Mouse (Mus musculus): ENCODE results near the gene Gm8909. TPM values are rescaled to one million over a fixed set of nuclear protein-coding genes. Genes with fewer than 3 reads are reported as not detected.
A peak's percentile ranks its signal among the peaks of the same experiment; 100 is the strongest.
"Not testable (repeated sequence)": the region's sequence is repeated elsewhere in the genome, so short reads cannot be mapped to it uniquely, and the experiment has no call there.

Gene Gm8909
- polyA plus RNA-seq, 1 experiment from 2014 or later = not detected

DNA sequence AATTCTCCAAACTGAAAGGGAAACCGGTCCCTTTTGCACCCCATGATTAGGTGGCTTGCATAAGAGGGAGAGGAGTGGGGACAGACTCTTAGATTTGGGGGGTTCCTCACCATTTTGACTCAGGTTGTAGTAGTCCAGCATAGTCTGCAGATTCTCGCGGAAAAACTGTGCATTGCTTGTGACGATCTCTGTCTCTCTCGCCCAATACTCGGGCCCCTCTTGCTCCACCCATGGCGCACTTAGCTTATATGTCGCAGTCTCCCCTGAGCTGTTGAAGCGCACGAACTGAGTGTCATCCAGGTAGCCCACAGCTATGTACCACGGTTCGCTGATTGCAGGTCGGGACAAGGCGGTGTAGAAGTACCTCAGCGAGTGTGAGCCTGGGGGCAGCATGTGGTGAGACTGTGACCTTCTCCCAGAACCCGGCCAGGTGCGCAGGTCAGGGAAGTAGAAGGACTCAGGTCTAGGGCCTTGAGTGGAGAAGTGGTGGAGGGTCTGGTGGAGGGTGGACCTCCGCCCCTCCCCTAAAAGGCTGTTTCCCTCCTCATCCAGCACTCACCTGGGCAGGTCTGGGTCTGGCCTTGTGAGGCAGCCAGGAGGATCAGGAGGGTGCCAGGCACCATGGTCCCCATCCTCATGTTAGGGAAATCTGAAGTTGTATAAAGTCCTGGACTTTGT lies 21.3 kb upstream of the Gm8909 start:
- no peak for ATAC-seq (ENCODE audit: insufficient number of reproducible peaks, insufficient read depth, low FRiP score, low TSS enrichment, low read depth)
- H3K4me2 ChIP-seq = no peak overlapping the region
- H3K27me3 ChIP-seq = peaks cover 86% of the 10 kb centered on the region
- no peak overlapping the region for H3K27ac ChIP-seq
- no peaks in the 10 kb centered on the region for H3K4me1 ChIP-seq (replicated peaks)
- H3K36me3 ChIP-seq = no peaks in the 10 kb centered on the region
- 31% methylated on average over 18 of the region's 18 CpGs for WGBS
- H3K9me3 ChIP-seq = no peaks in the 10 kb centered on the region
- no peak overlapping the region for H3K9ac ChIP-seq (replicated peaks)
- no peak overlapping the region for H3K4me3 ChIP-seq (replicated peaks)

DNA sequence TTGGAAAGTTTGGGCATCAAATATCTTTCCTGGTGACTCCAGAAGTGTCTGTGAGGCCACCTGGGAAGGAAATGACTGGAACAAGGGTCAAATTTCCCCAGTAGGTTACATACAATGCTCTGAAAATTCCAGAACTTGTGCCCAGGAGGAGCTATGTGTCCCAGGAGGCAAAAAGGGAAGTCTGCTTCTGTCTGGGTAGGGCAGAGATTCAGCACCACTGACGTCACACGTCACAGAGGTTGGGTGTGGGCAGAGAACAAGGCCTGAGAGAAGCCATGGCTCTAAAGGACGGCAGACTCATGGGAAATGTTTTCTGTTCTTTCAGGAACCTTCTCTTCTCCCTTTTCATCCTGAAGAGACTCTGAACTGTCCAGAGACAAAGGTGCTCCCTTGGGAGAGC lies 19.2 kb upstream of the Gm8909 start:
- no peak overlapping the region for H3K4me3 ChIP-seq (replicated peaks)
- no peaks in the 10 kb centered on the region for H3K9me3 ChIP-seq
- H3K27me3 ChIP-seq = peaks cover 83% of the 10 kb centered on the region
- no peak overlapping the region for H3K27ac ChIP-seq
- H3K36me3 ChIP-seq = no peaks in the 10 kb centered on the region
- H3K9ac ChIP-seq (replicated peaks) = no peak overlapping the region
- no peaks in the 10 kb centered on the region for H3K4me1 ChIP-seq (replicated peaks)
- no peak for ATAC-seq (ENCODE audit: insufficient number of reproducible peaks, insufficient read depth, low FRiP score, low TSS enrichment, low read depth)
- 51% methylated on average over 3 of the region's 3 CpGs for WGBS
- H3K4me2 ChIP-seq = no peak overlapping the region

DNA sequence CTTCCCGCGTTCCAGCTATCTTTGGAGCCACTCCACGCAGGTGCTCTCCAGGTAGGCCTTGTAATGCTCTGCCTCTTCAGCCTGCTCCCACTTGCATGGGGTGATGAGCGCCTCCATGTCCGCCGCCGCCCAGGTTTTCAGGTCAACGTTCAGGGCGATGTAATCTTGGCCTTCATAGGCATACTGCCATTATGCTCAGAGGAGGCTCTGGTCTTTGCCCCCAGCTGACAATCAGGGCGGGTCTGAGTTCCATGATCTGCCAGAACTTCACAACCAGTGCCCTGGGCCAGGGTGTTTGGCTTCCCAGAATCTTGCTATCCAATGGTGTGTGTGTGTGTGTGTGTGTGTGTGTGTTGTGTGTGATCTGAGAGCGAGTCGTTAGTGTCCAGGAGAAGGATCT lies 13.9 kb upstream of the Gm8909 start:
- H3K27me3 ChIP-seq = peaks cover 67% of the 10 kb centered on the region
- no peak overlapping the region for H3K27ac ChIP-seq
- no peak for ATAC-seq (ENCODE audit: insufficient number of reproducible peaks, insufficient read depth, low FRiP score, low TSS enrichment, low read depth)
- no peaks in the 10 kb centered on the region for H3K36me3 ChIP-seq
- WGBS = 73% methylated on average over 12 of the region's 12 CpGs
- no peaks in the 10 kb centered on the region; the same call in 1 of the 2 replicates for H3K4me1 ChIP-seq (replicated peaks)
- H3K4me2 ChIP-seq = no peak overlapping the region
- no peaks in the 10 kb centered on the region for H3K9me3 ChIP-seq
- no peak overlapping the region for H3K4me3 ChIP-seq (replicated peaks)
- no peak overlapping the region for H3K9ac ChIP-seq (replicated peaks)

DNA sequence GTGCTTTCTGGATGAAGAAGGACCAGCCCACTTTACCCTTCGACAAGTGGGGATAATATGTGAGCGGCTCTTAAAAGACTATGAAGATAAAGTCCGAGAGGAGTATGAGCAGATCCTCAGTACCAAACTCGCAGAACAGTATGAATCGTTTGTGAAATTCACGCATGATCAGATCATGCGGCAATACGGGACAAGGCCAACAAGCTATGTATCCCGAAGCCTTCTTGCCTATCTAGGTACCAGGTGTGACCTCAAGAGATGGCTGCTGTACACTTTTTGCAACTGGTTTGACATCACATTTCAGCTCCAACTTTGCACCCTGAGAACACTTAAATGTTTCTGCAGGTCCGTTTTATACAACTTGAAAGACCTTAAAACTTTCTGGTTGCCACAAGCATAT lies 11.1 kb upstream of the Gm8909 start:
- not testable (repeated sequence) for H3K36me3 ChIP-seq; ATAC-seq (ENCODE audit: insufficient number of reproducible peaks, insufficient read depth, low FRiP score, low TSS enrichment, low read depth); H3K9me3 ChIP-seq; H3K9ac ChIP-seq (replicated peaks); H3K4me1 ChIP-seq (replicated peaks); H3K27ac ChIP-seq
- H3K4me2 ChIP-seq = peak overlapping the region; percentile 68
- H3K27me3 ChIP-seq = peaks cover 44% of the 10 kb centered on the region
- peak overlapping the region; percentile 41 for H3K4me3 ChIP-seq (replicated peaks)
- WGBS = 16% methylated on average over 10 of the region's 10 CpGs

DNA sequence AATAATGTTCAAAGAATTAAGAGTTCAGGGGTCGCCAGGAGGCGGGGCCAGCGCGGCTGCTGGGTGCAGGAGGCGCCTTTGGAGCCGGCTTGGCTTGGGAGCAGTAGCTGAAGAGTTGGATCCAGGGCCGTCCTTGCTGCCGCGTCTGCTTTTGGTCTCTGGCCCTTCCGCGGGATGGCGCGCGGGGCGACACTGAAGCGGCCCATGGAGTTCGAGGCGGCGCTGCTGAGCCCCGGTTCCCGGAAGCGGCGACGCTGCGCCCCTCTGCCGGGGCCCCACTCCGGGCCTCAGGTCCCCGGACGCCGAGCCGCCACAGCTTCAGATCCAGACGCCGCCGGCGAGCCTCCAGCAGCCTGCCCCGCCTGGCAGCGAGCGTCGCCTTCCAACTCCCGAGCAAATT lies 10.6 kb upstream of the Gm8909 start:
- 0% methylated on average over 38 of the region's 40 CpGs for WGBS
- H3K9me3 ChIP-seq; H3K36me3 ChIP-seq; H3K4me1 ChIP-seq (replicated peaks); H3K27ac ChIP-seq: not testable (repeated sequence)
- Histone ChIP-seq H3K27me3 (peaks cover 45% of the 10 kb centered on the region), H3K4me3 (replicated peaks) (peak overlapping the region; percentile 41), H3K4me2 (peak overlapping the region; percentile 68), H3K9ac (replicated peaks) (peak overlapping the region; percentile 40; the same call in 1 of the 2 replicates)
- 0 out of 2 replicates have a peak, but pooled peaks have one; percentile 59 for ATAC-seq (ENCODE audit: insufficient number of reproducible peaks, insufficient read depth, low FRiP score, low TSS enrichment, low read depth)

DNA sequence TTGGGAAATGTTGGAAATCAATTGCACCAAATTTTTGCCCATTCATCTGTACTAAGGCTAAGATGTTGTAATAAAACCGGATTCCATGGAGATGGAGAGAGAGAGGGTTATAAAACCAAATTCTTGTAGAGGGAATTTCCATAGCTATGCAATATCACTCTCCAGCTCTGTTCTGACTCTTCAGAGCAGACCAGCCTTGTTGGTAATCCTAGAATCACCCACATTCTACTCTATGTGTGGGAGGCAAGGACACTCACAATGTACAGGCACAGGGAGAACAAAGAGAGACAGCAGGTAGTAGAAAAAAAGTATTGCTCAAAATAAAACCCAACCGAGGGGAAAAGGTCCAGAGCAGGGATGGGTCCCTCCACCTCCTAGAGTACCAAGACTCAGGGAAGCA lies 7.8 kb upstream of the Gm8909 start:
- peaks cover 33% of the 10 kb centered on the region for H3K27me3 ChIP-seq
- not testable (repeated sequence) for H3K4me1 ChIP-seq (replicated peaks); H3K9me3 ChIP-seq; H3K4me2 ChIP-seq; H3K4me3 ChIP-seq (replicated peaks); ATAC-seq (ENCODE audit: insufficient number of reproducible peaks, insufficient read depth, low FRiP score, low TSS enrichment, low read depth); H3K27ac ChIP-seq; H3K36me3 ChIP-seq; H3K9ac ChIP-seq (replicated peaks)
- no CpG with 5 or more reads among the region's 2 CpGs for WGBS

DNA sequence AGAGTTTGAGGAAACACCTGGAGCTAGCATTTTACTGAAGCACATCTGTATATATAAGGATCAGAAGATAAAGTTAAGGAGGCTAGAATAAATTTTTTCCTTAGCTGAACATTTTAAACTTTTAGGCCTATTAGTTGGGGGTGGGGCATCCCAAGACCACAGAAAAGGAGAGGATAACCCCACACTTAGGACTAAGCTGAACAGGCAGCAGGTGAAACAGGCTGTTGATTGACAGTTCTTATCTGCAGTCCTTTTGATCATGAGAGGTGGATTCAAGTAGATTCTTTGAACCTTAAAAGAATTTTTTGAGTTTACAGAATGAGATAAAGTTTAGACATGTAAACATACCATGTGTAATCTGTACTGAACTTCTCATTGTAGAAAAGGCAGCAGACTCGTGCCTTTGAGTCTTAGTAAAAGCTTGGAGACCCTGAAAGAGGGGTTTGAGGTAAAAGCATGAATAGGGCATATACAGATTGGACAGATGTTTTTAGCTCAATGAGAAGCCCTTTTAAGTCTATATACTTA lies 2.0 kb upstream of the Gm8909 start:
- H3K27me3 ChIP-seq = peaks cover 59% of the 10 kb centered on the region
- H3K4me3 ChIP-seq (replicated peaks) = no peak overlapping the region
- WGBS = 46% methylated on average over 1 of the region's 1 CpGs
- H3K4me2 ChIP-seq = no peak overlapping the region
- ATAC-seq (ENCODE audit: insufficient number of reproducible peaks, insufficient read depth, low FRiP score, low TSS enrichment, low read depth) = no peak
- H3K4me1 ChIP-seq (replicated peaks) = peaks cover 4% of the 10 kb centered on the region; the same call in 1 of the 2 replicates
- no peaks in the 10 kb centered on the region for H3K9me3 ChIP-seq
- no peak overlapping the region for H3K9ac ChIP-seq (replicated peaks)
- no peak overlapping the region for H3K27ac ChIP-seq
- H3K36me3 ChIP-seq = no peaks in the 10 kb centered on the region

DNA sequence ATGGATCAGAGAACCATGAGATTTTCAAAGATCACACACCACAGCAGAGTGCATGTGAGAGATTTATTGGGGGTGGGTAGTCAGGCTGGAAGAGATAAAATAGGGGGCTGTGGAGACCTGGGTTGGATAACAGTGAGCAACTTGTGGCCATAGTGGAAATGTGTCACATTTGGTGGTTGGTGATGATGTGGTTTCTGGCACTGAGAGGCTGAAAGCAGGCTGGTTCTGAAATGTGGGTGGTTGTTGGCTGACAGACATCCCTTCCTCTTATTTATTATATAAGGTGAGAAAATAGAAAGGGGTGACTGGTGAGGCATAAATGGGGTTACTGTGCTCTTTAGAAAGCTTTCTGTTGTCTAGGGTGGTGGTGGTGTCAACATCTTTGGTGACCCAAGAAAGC lies 1.4 kb upstream of the Gm8909 start:
- no peak for ATAC-seq (ENCODE audit: insufficient number of reproducible peaks, insufficient read depth, low FRiP score, low TSS enrichment, low read depth)

DNA sequence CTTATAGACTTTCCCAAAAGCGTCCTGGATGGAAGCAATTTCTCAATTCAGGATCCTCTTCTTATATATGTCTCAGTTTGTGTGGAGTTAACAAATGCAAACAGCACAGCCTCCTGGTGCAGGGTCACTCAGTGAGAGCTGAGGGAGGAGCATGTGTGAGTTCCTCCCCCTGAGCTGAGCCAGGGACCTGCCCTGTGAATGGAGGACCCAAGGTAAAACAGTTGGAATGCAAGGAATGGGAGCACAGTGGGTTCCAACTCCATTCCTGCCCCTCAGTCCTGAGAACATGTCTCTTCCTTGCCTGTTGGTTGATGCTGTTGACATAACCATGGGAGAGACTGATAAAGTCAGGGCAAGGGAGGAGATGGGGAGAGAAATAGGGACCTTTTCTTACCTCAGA lies 757 bp upstream of the Gm8909 start:
- H3K4me1 ChIP-seq (replicated peaks); H3K27ac ChIP-seq; H3K9me3 ChIP-seq; H3K4me2 ChIP-seq; H3K9ac ChIP-seq (replicated peaks); H3K36me3 ChIP-seq; H3K4me3 ChIP-seq (replicated peaks); ATAC-seq (ENCODE audit: insufficient number of reproducible peaks, insufficient read depth, low FRiP score, low TSS enrichment, low read depth): not testable (repeated sequence)
- WGBS = 60% methylated on average over 1 of the region's 1 CpGs
- peaks cover 67% of the 10 kb centered on the region for H3K27me3 ChIP-seq

More for the DNA sequence above, 1.4 kb upstream of the Gm8909 start:
- Histone ChIP-seq H3K27ac (no peak overlapping the region), H3K9ac (replicated peaks) (no peak overlapping the region), H3K36me3 (no peaks in the 10 kb centered on the region), H3K9me3 (no peaks in the 10 kb centered on the region), H3K4me1 (replicated peaks) (peaks cover 4% of the 10 kb centered on the region; the same call in 1 of the 2 replicates), H3K4me2 (no peak overlapping the region), H3K27me3 (peaks cover 65% of the 10 kb centered on the region), H3K4me3 (replicated peaks) (no peak overlapping the region)

DNA sequence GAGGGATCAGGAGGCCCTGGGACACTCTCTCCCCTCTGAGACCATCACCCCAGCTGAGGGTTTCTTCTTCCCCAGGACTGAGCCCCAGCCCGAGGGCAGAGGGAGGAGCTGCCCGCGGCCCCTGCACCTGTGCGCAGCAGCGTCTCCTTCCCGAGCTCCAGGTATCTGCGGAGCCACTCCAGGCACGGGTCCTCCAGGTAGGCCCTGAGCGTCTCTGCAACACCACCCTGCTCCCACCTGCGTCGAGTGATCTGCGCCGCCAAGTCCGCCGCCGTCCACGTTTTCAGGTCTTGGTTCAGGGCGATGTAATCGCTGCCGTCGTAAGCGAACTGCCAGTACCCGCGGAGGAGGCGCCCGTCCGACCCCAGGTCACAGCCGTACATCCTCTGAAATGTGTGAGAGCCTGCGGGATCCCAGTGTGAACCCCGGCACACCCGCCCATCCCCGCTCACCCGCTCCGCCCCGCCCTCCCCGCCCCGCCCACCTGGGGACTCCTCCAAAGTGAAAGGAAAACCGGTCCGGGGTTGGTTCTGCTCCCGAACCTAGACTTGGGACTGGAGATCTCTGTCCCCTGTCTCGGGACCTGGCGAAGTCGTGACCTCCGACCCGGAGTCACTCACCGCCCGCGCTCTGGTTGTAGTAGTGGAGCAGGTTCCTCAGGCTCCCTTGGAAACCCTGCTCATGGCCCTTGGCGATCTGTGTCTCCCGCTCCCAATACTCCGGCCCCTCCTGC lies 865 bp downstream of the Gm8909 start:
- H3K27me3 ChIP-seq = peaks cover 82% of the 10 kb centered on the region

DNA sequence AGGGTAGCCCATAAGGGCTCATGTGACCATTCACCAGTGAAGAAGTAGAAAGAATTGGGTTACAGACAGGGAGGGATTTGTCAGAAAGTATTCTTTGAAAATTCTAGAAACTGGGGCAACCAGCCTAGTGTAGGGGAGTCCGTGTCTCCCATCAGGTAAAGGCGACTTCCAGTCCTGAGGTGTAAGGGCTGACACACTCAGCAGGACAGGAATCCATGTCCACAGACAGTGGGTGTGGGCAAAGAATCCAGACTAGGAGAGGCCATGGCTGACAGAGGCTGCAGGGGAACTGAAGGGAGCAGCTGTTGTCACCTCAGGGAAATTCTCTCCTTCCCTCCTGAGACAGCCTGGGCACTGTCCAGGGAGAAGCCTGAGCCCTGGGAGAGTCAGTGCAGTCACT lies 1.4 kb downstream of the Gm8909 start:
- H3K9ac ChIP-seq (replicated peaks); H3K4me3 ChIP-seq (replicated peaks); H3K9me3 ChIP-seq; H3K4me2 ChIP-seq; H3K36me3 ChIP-seq; H3K4me1 ChIP-seq (replicated peaks); H3K27ac ChIP-seq; ATAC-seq (ENCODE audit: insufficient number of reproducible peaks, insufficient read depth, low FRiP score, low TSS enrichment, low read depth): not testable (repeated sequence)
- WGBS = 9% methylated on average over 2 of the region's 2 CpGs
- H3K27me3 ChIP-seq = peaks cover 87% of the 10 kb centered on the region

More for the DNA sequence above, 865 bp downstream of the Gm8909 start:
- WGBS = 1% methylated on average over 51 of the region's 51 CpGs
- Histone ChIP-seq H3K36me3 (no peaks in the 10 kb centered on the region), H3K4me2 (peak overlapping the region; percentile 47), H3K4me1 (replicated peaks) (peaks cover 4% of the 10 kb centered on the region; the same call in 1 of the 2 replicates), H3K4me3 (replicated peaks) (peak overlapping the region; percentile 30), H3K27ac (no peak overlapping the region), H3K9me3 (no peaks in the 10 kb centered on the region), H3K9ac (replicated peaks) (no peak overlapping the region)
- ATAC-seq (ENCODE audit: insufficient number of reproducible peaks, insufficient read depth, low FRiP score, low TSS enrichment, low read depth) = no peak
